Mouse (Mus musculus): ENCODE results near the gene Cenpa. TPM values are rescaled to one million over a fixed set of nuclear protein-coding genes. Genes with fewer than 3 reads are reported as not detected.
"Not testable (repeated sequence)": the region's sequence is repeated elsewhere in the genome, so short reads cannot be mapped to it uniquely, and the experiment has no call there.

Gene Cenpa
- polyA plus RNA-seq, 1 experiment from 2014 or later, result 160 TPM

DNA sequence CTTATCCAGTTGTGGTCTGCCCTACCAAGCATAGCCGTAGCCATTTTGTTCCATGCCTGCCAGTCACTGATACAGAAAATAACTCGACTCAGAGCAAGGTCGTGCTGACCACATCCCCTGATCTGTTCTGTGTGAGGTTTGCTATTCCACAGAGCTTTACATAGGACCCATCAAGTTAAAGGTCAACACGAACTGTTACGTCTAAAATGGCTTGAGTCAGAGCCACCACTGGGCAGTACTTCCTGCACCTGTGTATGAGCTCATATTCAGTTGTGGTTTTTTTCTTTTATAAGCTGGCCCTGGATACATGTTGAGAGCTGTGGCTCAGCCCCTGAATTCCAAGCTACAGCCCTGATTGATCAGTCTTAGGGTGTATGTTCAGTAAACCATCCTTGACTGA lies 13.0 kb downstream of the Cenpa start:
- ATAC-seq (ENCODE audit: low read depth), result no peak
- Histone ChIP-seq H3K4me2 (ENCODE audit: low read depth, low read length) (no peak overlapping the region), H3K9me3 (replicated peaks; ENCODE audit: control insufficient read depth, low read length) (no peaks in the 10 kb centered on the region), H3K27me3 (ENCODE audit: control insufficient read depth, insufficient read depth, low read depth, low read length) (no peaks in the 10 kb centered on the region), H3K4me1 (ENCODE audit: control insufficient read depth, low read depth, low read length) (no peaks in the 10 kb centered on the region; the same call in 1 of the 2 replicates), H3K9ac (ENCODE audit: low read depth, low read length) (no peak overlapping the region), H3K4me3 (ENCODE audit: low read depth, low read length) (no peak overlapping the region), H3K27ac (ENCODE audit: low read length) (no peak overlapping the region), H3K36me3 (ENCODE audit: control insufficient read depth, insufficient read depth) (peaks cover 11% of the 10 kb centered on the region)
- 45% methylated on average over 5 of the region's 5 CpGs for WGBS (ENCODE audit: insufficient replicate concordance)

DNA sequence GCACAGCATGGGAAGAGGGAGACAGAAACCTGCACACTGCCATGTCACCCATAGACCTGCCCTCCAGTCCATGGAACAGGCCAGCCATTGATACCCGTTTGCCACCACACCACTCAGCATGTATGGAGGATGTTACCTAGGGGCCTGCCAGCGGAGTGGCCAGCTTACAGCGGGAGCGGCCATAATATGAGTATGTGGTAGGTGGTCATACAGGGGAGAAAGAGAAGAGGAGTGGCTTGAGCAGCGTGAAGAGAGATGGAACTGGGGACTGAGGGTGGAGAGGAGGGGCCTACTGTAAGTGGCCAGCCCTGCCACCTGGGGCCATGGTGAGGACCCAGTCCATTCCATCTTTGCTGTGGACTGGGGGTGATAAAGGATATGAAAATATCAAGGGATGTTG lies 15.4 kb downstream of the Cenpa start:
- no peak overlapping the region for H3K9ac ChIP-seq (ENCODE audit: low read depth, low read length)
- H3K27me3 ChIP-seq (ENCODE audit: control insufficient read depth, insufficient read depth, low read depth, low read length), result no peaks in the 10 kb centered on the region
- H3K4me3 ChIP-seq (ENCODE audit: low read depth, low read length), result no peak overlapping the region
- H3K9me3 ChIP-seq (replicated peaks; ENCODE audit: control insufficient read depth, low read length), result no peaks in the 10 kb centered on the region
- no peak for ATAC-seq (ENCODE audit: low read depth)
- no peaks in the 10 kb centered on the region; the same call in 1 of the 2 replicates for H3K36me3 ChIP-seq (ENCODE audit: control insufficient read depth, insufficient read depth)
- H3K4me1 ChIP-seq (ENCODE audit: control insufficient read depth, low read depth, low read length), result no peaks in the 10 kb centered on the region
- no peak overlapping the region for H3K27ac ChIP-seq (ENCODE audit: low read length)
- no peak overlapping the region for H3K4me2 ChIP-seq (ENCODE audit: low read depth, low read length)
- 80% methylated on average over 5 of the region's 5 CpGs for WGBS (ENCODE audit: insufficient replicate concordance)

- H3K4me2 ChIP-seq (ENCODE audit: low read depth, low read length), result no peak overlapping the region
- ATAC-seq (ENCODE audit: low read depth), result no peak
- no peaks in the 10 kb centered on the region for H3K27me3 ChIP-seq (ENCODE audit: control insufficient read depth, insufficient read depth, low read depth, low read length)
- H3K9ac ChIP-seq (ENCODE audit: low read depth, low read length), result no peak overlapping the region
- no peak overlapping the region for H3K27ac ChIP-seq (ENCODE audit: low read length)
- no peaks in the 10 kb centered on the region for H3K4me1 ChIP-seq (ENCODE audit: control insufficient read depth, low read depth, low read length)
- no peaks in the 10 kb centered on the region for H3K36me3 ChIP-seq (ENCODE audit: control insufficient read depth, insufficient read depth)
- H3K4me3 ChIP-seq (ENCODE audit: low read depth, low read length), result no peak overlapping the region
- H3K9me3 ChIP-seq (replicated peaks; ENCODE audit: control insufficient read depth, low read length), result no peaks in the 10 kb centered on the region
These were observed 16.5 kb downstream of the Cenpa start for GRCm38 (mm10) chr5:30682967-30683600.

DNA sequence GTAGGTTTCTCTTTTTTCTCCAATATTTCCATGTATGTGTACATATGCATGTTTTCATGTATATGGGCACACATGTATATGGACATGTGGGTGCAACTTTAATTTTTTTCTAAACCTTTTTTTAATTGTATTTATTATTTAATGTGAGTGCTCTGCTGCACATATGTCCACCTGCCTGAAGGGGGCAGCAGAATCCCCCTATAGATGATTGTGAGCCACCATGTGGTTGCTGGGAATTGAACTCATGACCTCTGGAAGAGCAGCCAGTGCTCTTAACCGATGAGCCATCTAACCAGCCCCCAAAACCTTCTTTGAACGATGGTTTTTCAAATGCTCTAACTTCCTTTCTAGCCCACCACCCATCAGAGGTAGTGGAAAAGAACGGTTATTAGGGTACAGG lies 17.4 kb downstream of the Cenpa start:
- Histone ChIP-seq H3K4me2 (ENCODE audit: low read depth, low read length) (no peak overlapping the region), H3K36me3 (ENCODE audit: control insufficient read depth, insufficient read depth) (no peaks in the 10 kb centered on the region), H3K4me3 (ENCODE audit: low read depth, low read length) (no peak overlapping the region), H3K27ac (ENCODE audit: low read length) (no peak overlapping the region), H3K9me3 (replicated peaks; ENCODE audit: control insufficient read depth, low read length) (no peaks in the 10 kb centered on the region), H3K9ac (ENCODE audit: low read depth, low read length) (no peak overlapping the region), H3K27me3 (ENCODE audit: control insufficient read depth, insufficient read depth, low read depth, low read length) (no peaks in the 10 kb centered on the region), H3K4me1 (ENCODE audit: control insufficient read depth, low read depth, low read length) (no peaks in the 10 kb centered on the region)
- 46% methylated on average over 3 of the region's 3 CpGs for WGBS (ENCODE audit: insufficient replicate concordance)
- ATAC-seq (ENCODE audit: low read depth), result no peak

DNA sequence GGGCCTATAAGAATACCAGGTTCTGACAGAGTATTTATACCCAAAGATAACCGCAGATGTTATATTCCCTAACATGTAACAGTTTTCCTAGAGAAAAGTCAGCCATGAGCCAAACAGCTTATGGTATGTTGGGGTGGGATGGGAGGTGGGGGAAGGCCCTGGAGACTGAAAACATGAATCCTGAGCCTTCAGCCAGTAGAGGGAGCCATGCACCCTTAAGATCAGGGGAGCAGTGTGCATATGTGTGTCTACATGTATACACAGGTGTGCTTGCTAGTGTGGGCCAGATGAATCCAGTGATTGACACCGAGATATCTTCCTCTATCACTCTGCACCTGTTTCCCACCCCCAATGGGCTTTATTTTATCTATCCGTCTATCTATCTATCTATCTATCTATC lies 20.2 kb downstream of the Cenpa start:
- no peak overlapping the region for H3K4me3 ChIP-seq (ENCODE audit: low read depth, low read length)
- no peaks in the 10 kb centered on the region for H3K4me1 ChIP-seq (ENCODE audit: control insufficient read depth, low read depth, low read length)
- H3K27ac ChIP-seq (ENCODE audit: low read length), result no peak overlapping the region
- H3K9me3 ChIP-seq (replicated peaks; ENCODE audit: control insufficient read depth, low read length), result no peaks in the 10 kb centered on the region
- no peak overlapping the region for H3K9ac ChIP-seq (ENCODE audit: low read depth, low read length)
- H3K36me3 ChIP-seq (ENCODE audit: control insufficient read depth, insufficient read depth), result no peaks in the 10 kb centered on the region
- no peaks in the 10 kb centered on the region for H3K27me3 ChIP-seq (ENCODE audit: control insufficient read depth, insufficient read depth, low read depth, low read length)
- ATAC-seq (ENCODE audit: low read depth), result no peak
- 44% methylated on average over 3 of the region's 3 CpGs for WGBS (ENCODE audit: insufficient replicate concordance)
- H3K4me2 ChIP-seq (ENCODE audit: low read depth, low read length), result no peak overlapping the region

DNA sequence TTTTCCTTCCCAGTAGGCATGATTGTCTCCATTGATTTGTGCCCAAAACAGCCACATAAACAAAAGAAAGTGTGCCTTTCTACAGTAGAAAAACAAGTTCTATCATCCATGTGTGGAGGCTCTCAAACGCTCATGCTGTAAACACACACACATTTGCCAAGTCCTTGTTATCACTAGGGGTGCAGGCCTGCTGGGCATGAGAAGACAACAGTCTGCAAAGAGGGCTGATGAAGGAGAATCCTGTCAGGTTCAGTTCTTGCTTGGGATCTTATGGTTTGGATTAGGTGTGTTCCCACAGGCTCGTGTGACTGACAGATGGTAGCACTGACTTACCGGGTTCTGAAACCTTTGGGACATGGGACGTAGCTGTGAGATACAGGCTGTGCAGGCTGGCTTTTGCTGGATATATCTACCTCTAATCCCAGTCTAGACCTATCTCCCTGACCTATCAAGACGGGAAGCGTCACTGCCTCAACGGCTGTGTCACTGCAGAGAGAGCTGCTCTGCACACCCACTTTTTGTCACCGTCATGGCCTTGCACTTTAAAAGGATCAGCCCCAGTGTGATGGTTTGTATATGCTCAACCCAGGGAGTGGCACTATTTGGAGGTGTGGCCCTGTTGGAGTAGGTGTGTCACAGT lies 33.9 kb downstream of the Cenpa start:
- Histone ChIP-seq H3K27me3 (ENCODE audit: control insufficient read depth, insufficient read depth, low read depth, low read length) (no peaks in the 10 kb centered on the region), H3K4me3 (ENCODE audit: low read depth, low read length) (no peak overlapping the region), H3K4me1 (ENCODE audit: control insufficient read depth, low read depth, low read length) (no peaks in the 10 kb centered on the region), H3K9me3 (replicated peaks; ENCODE audit: control insufficient read depth, low read length) (no peaks in the 10 kb centered on the region), H3K27ac (ENCODE audit: low read length) (no peak overlapping the region), H3K9ac (ENCODE audit: low read depth, low read length) (no peak overlapping the region), H3K36me3 (ENCODE audit: control insufficient read depth, insufficient read depth) (no peaks in the 10 kb centered on the region), H3K4me2 (ENCODE audit: low read depth, low read length) (no peak overlapping the region)
- WGBS (ENCODE audit: insufficient replicate concordance), result 50% methylated on average over 8 of the region's 8 CpGs
- ATAC-seq (ENCODE audit: low read depth), result no peak

DNA sequence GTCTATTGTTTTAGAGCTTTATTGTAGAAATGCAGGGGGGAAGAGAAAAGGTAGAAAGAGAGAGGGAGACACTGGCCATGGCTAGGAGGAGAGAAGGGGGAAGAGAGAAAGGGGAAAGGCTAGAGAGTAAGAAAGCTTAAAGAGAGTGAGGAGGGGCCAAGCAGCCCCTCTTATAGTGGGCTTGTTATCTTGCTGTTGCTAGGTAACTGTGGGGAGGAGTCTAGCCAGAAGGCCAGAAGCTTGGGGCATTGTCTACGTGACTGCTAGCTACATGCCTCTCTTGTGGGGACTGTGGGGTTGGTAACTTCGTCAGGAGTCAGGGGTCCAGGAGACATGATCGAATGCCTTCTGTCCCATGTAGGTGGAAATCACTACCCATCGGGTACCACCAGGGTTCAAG lies 34.8 kb downstream of the Cenpa start:
- H3K36me3 ChIP-seq (ENCODE audit: control insufficient read depth, insufficient read depth); H3K4me3 ChIP-seq (ENCODE audit: low read depth, low read length); H3K27ac ChIP-seq (ENCODE audit: low read length); H3K4me1 ChIP-seq (ENCODE audit: control insufficient read depth, low read depth, low read length); H3K27me3 ChIP-seq (ENCODE audit: control insufficient read depth, insufficient read depth, low read depth, low read length); H3K9me3 ChIP-seq (replicated peaks; ENCODE audit: control insufficient read depth, low read length); H3K9ac ChIP-seq (ENCODE audit: low read depth, low read length); ATAC-seq (ENCODE audit: low read depth); H3K4me2 ChIP-seq (ENCODE audit: low read depth, low read length): not testable (repeated sequence)
- 42% methylated on average over 4 of the region's 4 CpGs for WGBS (ENCODE audit: insufficient replicate concordance)

- H3K4me3 ChIP-seq (ENCODE audit: low read depth, low read length), result no peak overlapping the region
- H3K9me3 ChIP-seq (replicated peaks; ENCODE audit: control insufficient read depth, low read length), result no peaks in the 10 kb centered on the region
- WGBS (ENCODE audit: insufficient replicate concordance), result 52% methylated on average over 3 of the region's 3 CpGs
- no peaks in the 10 kb centered on the region for H3K36me3 ChIP-seq (ENCODE audit: control insufficient read depth, insufficient read depth)
- H3K27me3 ChIP-seq (ENCODE audit: control insufficient read depth, insufficient read depth, low read depth, low read length), result no peaks in the 10 kb centered on the region
- H3K4me2 ChIP-seq (ENCODE audit: low read depth, low read length), result no peak overlapping the region
- H3K9ac ChIP-seq (ENCODE audit: low read depth, low read length), result no peak overlapping the region
- no peaks in the 10 kb centered on the region for H3K4me1 ChIP-seq (ENCODE audit: control insufficient read depth, low read depth, low read length)
- no peak overlapping the region for H3K27ac ChIP-seq (ENCODE audit: low read length)
- no peak for ATAC-seq (ENCODE audit: low read depth)
These were observed 35.3 kb downstream of the Cenpa start for GRCm38 (mm10) chr5:30701866-30702265.

GRCm38 (mm10) chr5:30709744-30710383 lies 43.3 kb downstream of the Cenpa start:
- Histone ChIP-seq H3K36me3 (ENCODE audit: control insufficient read depth, insufficient read depth) (no peaks in the 10 kb centered on the region), H3K4me1 (ENCODE audit: control insufficient read depth, low read depth, low read length) (peaks cover 11% of the 10 kb centered on the region; the same call in 1 of the 2 replicates), H3K27me3 (ENCODE audit: control insufficient read depth, insufficient read depth, low read depth, low read length) (peaks cover 51% of the 10 kb centered on the region), H3K27ac (ENCODE audit: low read length) (no peak overlapping the region), H3K9me3 (replicated peaks; ENCODE audit: control insufficient read depth, low read length) (no peaks in the 10 kb centered on the region), H3K4me3 (ENCODE audit: low read depth, low read length) (no peak overlapping the region), H3K4me2 (ENCODE audit: low read depth, low read length) (no peak overlapping the region), H3K9ac (ENCODE audit: low read depth, low read length) (no peak overlapping the region)
- 6% methylated on average over 13 of the region's 13 CpGs for WGBS (ENCODE audit: insufficient replicate concordance)
- ATAC-seq (ENCODE audit: low read depth), result no peak

All from liver, embryonic 16.5 days (tissue).